Mouse (Mus musculus): ENCODE measurements at regions not wholly inside any gene's neighbourhood (a gene's known extent, or its start where the extent isn't known, plus 50 kb on each side); places are given as distances from the start of the nearest gene placed in this dataset.

DNA sequence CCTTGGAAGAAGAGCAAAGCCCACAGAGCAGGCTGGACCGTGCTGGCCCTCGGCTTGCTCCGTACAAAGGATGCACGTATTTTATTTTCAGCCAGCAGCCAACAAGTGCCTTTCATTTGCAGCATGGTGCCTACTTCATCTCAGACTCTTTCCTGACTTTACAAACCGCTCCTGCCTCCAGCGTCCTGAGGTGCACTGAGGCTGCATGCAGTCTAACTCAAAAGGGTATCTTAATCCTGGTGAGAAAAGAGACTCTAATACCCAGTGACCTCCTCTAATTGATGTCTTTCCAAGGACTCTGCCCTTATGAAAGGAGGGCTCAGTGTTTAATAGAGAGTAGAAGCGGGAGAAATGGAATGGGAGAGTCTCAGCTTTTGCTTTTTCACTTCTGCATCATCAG lies 176.4 kb downstream of the Rps15a start:
- H3K36me3 ChIP-seq (ENCODE audit: control insufficient read depth, insufficient read depth, low read length) = no peaks in the 10 kb centered on the region

GRCm38 (mm10) chr7:117934908-117935307 lies 181.1 kb downstream of the Rps15a start:
- H3K36me3 ChIP-seq (ENCODE audit: control insufficient read depth, insufficient read depth, low read length) = no peaks in the 10 kb centered on the region
- 54% methylated on average over 3 of the region's 3 CpGs for WGBS
- no peak overlapping the region for H3K4me3 ChIP-seq (ENCODE audit: low read length)
- no peak overlapping the region for H3K9ac ChIP-seq (ENCODE audit: low read depth, low read length)
- no peak overlapping the region for H3K4me2 ChIP-seq (replicated peaks; ENCODE audit: low read depth, low read length)
- H3K4me1 ChIP-seq (ENCODE audit: control insufficient read depth, insufficient read depth, low read length) = no peaks in the 10 kb centered on the region
- H3K27me3 ChIP-seq (ENCODE audit: control insufficient read depth, insufficient read depth, low read length) = no peaks in the 10 kb centered on the region
- no peaks in the 10 kb centered on the region for H3K9me3 ChIP-seq (ENCODE audit: control insufficient read depth, low read length)
- no peak for ATAC-seq (ENCODE audit: low FRiP score, low TSS enrichment)
- no peak overlapping the region for H3K27ac ChIP-seq (ENCODE audit: low read depth, low read length)

More for the DNA sequence above, 176.4 kb downstream of the Rps15a start:
- H3K9me3 ChIP-seq (ENCODE audit: control insufficient read depth, low read length) = no peaks in the 10 kb centered on the region
- no peaks in the 10 kb centered on the region for H3K27me3 ChIP-seq (ENCODE audit: control insufficient read depth, insufficient read depth, low read length)
- no peak overlapping the region for H3K9ac ChIP-seq (ENCODE audit: low read depth, low read length)
- H3K4me3 ChIP-seq (ENCODE audit: low read length) = no peak overlapping the region
- ATAC-seq (ENCODE audit: low FRiP score, low TSS enrichment) = no peak
- no peak overlapping the region for H3K4me2 ChIP-seq (replicated peaks; ENCODE audit: low read depth, low read length)
- no peaks in the 10 kb centered on the region for H3K4me1 ChIP-seq (ENCODE audit: control insufficient read depth, insufficient read depth, low read length)
- WGBS = 76% methylated on average over 7 of the region's 7 CpGs
- no peak overlapping the region for H3K27ac ChIP-seq (ENCODE audit: low read depth, low read length)

DNA sequence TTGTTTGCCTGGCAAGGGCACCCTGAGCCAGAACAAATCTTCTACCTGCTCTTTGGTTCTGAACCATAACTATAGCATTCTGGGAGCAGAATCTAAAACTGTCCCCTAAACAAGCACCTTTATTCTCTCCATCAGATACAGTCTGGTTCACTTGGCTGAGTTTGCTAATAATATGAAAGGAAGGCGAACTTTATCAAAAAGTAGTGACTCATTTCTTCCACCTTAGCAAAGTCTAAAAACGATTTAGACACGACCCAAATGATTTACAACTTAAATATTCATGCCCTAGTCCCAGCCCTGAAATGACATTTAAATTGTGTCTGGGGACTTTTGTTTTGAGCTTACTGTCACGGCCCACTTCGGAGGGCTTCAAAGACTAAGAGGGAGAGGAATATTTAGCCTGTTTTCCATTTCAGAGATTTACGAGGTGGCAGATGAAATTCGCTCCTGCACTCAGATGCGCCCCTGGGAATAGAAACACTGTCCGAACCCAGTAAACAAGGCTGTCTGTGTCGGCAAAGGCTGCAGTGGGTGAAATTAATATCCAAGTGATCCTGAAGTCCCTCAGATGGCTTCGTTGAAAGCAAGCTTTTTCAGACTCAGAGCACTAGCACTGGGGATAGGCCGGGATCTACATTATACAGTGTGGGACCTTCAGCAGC lies 184.6 kb downstream of the Rps15a start:
- no peaks in the 10 kb centered on the region for H3K9me3 ChIP-seq (ENCODE audit: control insufficient read depth, low read length)
- no peaks in the 10 kb centered on the region for H3K27me3 ChIP-seq (ENCODE audit: control insufficient read depth, insufficient read depth, low read length)
- no peak for ATAC-seq (ENCODE audit: low FRiP score, low TSS enrichment)
- no peaks in the 10 kb centered on the region for H3K4me1 ChIP-seq (ENCODE audit: control insufficient read depth, insufficient read depth, low read length)
- H3K4me3 ChIP-seq (ENCODE audit: low read length) = no peak overlapping the region
- H3K36me3 ChIP-seq (ENCODE audit: control insufficient read depth, insufficient read depth, low read length) = no peaks in the 10 kb centered on the region
- no peak overlapping the region for H3K4me2 ChIP-seq (replicated peaks; ENCODE audit: low read depth, low read length)
- H3K27ac ChIP-seq (ENCODE audit: low read depth, low read length) = no peak overlapping the region
- no peak overlapping the region for H3K9ac ChIP-seq (ENCODE audit: low read depth, low read length)
- WGBS = 44% methylated on average over 12 of the region's 12 CpGs

GRCm38 (mm10) chr7:117930392-117930791 lies 185.6 kb downstream of the Rps15a start:
- WGBS = 73% methylated on average over 9 of the region's 9 CpGs

GRCm38 (mm10) chr7:117926396-117926795 lies 189.6 kb downstream of the Rps15a start:
- Histone ChIP-seq H3K4me2 (replicated peaks; ENCODE audit: low read depth, low read length) (no peak overlapping the region), H3K4me3 (ENCODE audit: low read length) (no peak overlapping the region), H3K36me3 (ENCODE audit: control insufficient read depth, insufficient read depth, low read length) (no peaks in the 10 kb centered on the region), H3K27me3 (ENCODE audit: control insufficient read depth, insufficient read depth, low read length) (no peaks in the 10 kb centered on the region), H3K9me3 (ENCODE audit: control insufficient read depth, low read length) (no peaks in the 10 kb centered on the region), H3K27ac (ENCODE audit: low read depth, low read length) (no peak overlapping the region), H3K4me1 (ENCODE audit: control insufficient read depth, insufficient read depth, low read length) (no peaks in the 10 kb centered on the region), H3K9ac (ENCODE audit: low read depth, low read length) (no peak overlapping the region)
- no peak for ATAC-seq (ENCODE audit: low FRiP score, low TSS enrichment)
- 48% methylated on average over 1 of the region's 1 CpGs for WGBS

More at GRCm38 (mm10) chr7:117930392-117930791, 185.6 kb downstream of the Rps15a start:
- H3K27ac ChIP-seq (ENCODE audit: low read depth, low read length) = no peak overlapping the region
- no peaks in the 10 kb centered on the region for H3K4me1 ChIP-seq (ENCODE audit: control insufficient read depth, insufficient read depth, low read length)
- no peak overlapping the region for H3K4me3 ChIP-seq (ENCODE audit: low read length)
- H3K27me3 ChIP-seq (ENCODE audit: control insufficient read depth, insufficient read depth, low read length) = no peaks in the 10 kb centered on the region
- no peaks in the 10 kb centered on the region for H3K36me3 ChIP-seq (ENCODE audit: control insufficient read depth, insufficient read depth, low read length)
- no peak for ATAC-seq (ENCODE audit: low FRiP score, low TSS enrichment)
- H3K9me3 ChIP-seq (ENCODE audit: control insufficient read depth, low read length) = no peaks in the 10 kb centered on the region
- H3K4me2 ChIP-seq (replicated peaks; ENCODE audit: low read depth, low read length) = no peak overlapping the region
- no peak overlapping the region for H3K9ac ChIP-seq (ENCODE audit: low read depth, low read length)

- no peaks in the 10 kb centered on the region for H3K36me3 ChIP-seq (ENCODE audit: control insufficient read depth, insufficient read depth, low read length)
- H3K9ac ChIP-seq (ENCODE audit: low read depth, low read length) = no peak overlapping the region
- no peaks in the 10 kb centered on the region for H3K27me3 ChIP-seq (ENCODE audit: control insufficient read depth, insufficient read depth, low read length)
- ATAC-seq (ENCODE audit: low FRiP score, low TSS enrichment) = no peak
- no peak overlapping the region for H3K4me2 ChIP-seq (replicated peaks; ENCODE audit: low read depth, low read length)
- no peak overlapping the region for H3K27ac ChIP-seq (ENCODE audit: low read depth, low read length)
- H3K9me3 ChIP-seq (ENCODE audit: control insufficient read depth, low read length) = no peaks in the 10 kb centered on the region
- H3K4me1 ChIP-seq (ENCODE audit: control insufficient read depth, insufficient read depth, low read length) = no peaks in the 10 kb centered on the region
- H3K4me3 ChIP-seq (ENCODE audit: low read length) = no peak overlapping the region
Observed at GRCm38 (mm10) chr7:117922270-117922669, 193.7 kb downstream of the Rps15a start.

DNA sequence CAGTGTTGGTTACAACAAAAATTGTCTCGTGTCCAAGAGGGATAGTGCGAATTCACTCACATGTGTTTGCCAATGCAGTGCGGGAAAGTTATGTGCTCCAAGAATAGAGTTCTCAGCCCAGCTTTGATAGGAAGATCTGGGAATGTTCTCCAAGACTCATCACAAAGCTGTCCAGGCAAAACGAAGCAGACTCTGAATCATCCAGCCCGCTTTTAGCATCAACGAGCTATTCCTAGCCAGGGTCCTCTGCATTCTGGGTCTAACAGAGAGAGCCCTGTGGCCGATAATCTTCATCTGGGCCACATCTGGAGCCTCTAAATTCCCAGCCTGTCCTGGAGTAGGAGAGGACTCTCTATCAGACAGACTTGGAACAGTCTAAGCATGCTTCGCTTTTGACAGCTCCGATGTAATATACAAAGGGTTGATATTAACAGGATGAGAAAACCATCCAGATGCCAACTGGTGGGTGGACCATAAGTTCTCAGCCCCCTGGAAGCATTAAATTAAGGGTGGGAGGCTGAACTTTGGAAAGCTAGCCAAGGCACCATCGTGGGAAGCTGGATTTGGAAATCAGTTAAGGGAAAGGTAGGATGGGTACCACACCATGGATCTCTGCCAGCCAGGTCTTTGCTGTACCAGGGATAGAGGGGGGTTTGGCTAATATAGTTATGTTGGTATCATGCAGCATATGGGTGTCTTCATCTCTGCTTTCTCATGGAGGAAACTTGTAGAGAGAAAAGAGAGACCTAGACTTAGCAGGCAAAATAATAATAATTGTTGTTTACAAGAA lies 197.6 kb downstream of the Rps15a start:
- Histone ChIP-seq H3K4me2 (replicated peaks; ENCODE audit: low read depth, low read length) (no peak overlapping the region), H3K27ac (ENCODE audit: low read depth, low read length) (no peak overlapping the region), H3K9ac (ENCODE audit: low read depth, low read length) (no peak overlapping the region), H3K9me3 (ENCODE audit: control insufficient read depth, low read length) (no peaks in the 10 kb centered on the region), H3K4me1 (ENCODE audit: control insufficient read depth, insufficient read depth, low read length) (no peaks in the 10 kb centered on the region), H3K36me3 (ENCODE audit: control insufficient read depth, insufficient read depth, low read length) (no peaks in the 10 kb centered on the region), H3K27me3 (ENCODE audit: control insufficient read depth, insufficient read depth, low read length) (no peaks in the 10 kb centered on the region), H3K4me3 (ENCODE audit: low read length) (no peak overlapping the region)
- ATAC-seq (ENCODE audit: low FRiP score, low TSS enrichment) = no peak
- 92% methylated on average over 10 of the region's 10 CpGs for WGBS

GRCm38 (mm10) chr7:117916915-117917314 lies 199.1 kb downstream of the Rps15a start:
- 94% methylated on average over 6 of the region's 6 CpGs for WGBS
- no peaks in the 10 kb centered on the region for H3K4me1 ChIP-seq (ENCODE audit: control insufficient read depth, insufficient read depth, low read length)
- H3K36me3 ChIP-seq (ENCODE audit: control insufficient read depth, insufficient read depth, low read length) = no peaks in the 10 kb centered on the region
- ATAC-seq (ENCODE audit: low FRiP score, low TSS enrichment) = no peak
- no peak overlapping the region for H3K4me2 ChIP-seq (replicated peaks; ENCODE audit: low read depth, low read length)
- no peak overlapping the region for H3K27ac ChIP-seq (ENCODE audit: low read depth, low read length)
- H3K9me3 ChIP-seq (ENCODE audit: control insufficient read depth, low read length) = no peaks in the 10 kb centered on the region
- no peak overlapping the region for H3K4me3 ChIP-seq (ENCODE audit: low read length)
- no peak overlapping the region for H3K9ac ChIP-seq (ENCODE audit: low read depth, low read length)
- H3K27me3 ChIP-seq (ENCODE audit: control insufficient read depth, insufficient read depth, low read length) = no peaks in the 10 kb centered on the region

DNA sequence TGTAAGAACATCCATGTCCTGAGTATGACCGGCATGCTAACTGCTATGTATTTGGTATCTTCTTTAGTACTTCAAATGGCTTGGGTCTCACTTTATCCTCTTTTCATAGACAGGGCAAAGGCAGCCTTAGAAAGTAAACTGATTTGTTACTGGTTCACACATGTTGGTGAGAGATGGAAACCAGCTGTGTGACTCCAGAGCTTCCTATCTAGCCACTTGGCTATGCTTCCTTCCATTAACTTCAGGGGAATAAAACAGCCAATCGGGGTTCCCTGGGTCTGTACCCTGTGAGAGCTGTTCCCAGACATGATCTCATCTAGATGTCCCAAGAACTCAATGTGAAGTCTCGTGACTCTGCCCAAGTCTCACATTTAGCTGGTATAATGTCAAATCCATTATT lies 203.5 kb downstream of the Rps15a start:
- no peak overlapping the region for H3K9ac ChIP-seq (ENCODE audit: low read depth, low read length)
- no peaks in the 10 kb centered on the region for H3K36me3 ChIP-seq (ENCODE audit: control insufficient read depth, insufficient read depth, low read length)
- no peak for ATAC-seq (ENCODE audit: low FRiP score, low TSS enrichment)
- no peaks in the 10 kb centered on the region for H3K9me3 ChIP-seq (ENCODE audit: control insufficient read depth, low read length)
- no peak overlapping the region for H3K4me3 ChIP-seq (ENCODE audit: low read length)
- H3K27ac ChIP-seq (ENCODE audit: low read depth, low read length) = no peak overlapping the region
- H3K4me2 ChIP-seq (replicated peaks; ENCODE audit: low read depth, low read length) = no peak overlapping the region
- H3K4me1 ChIP-seq (ENCODE audit: control insufficient read depth, insufficient read depth, low read length) = no peaks in the 10 kb centered on the region
- 79% methylated on average over 3 of the region's 3 CpGs for WGBS
- no peaks in the 10 kb centered on the region for H3K27me3 ChIP-seq (ENCODE audit: control insufficient read depth, insufficient read depth, low read length)

All from kidney, embryonic 14.5 days (tissue).